Mouse (Mus musculus) midbrain, embryonic 15.5 days (tissue): ENCODE measurements at regions not wholly inside any gene's neighbourhood (a gene's known extent, or its start where the extent isn't known, plus 50 kb on each side); places are given as distances from the start of the nearest gene placed in this dataset.

Source experiments
- ATAC-seq: fragments of 200-750 bp; cut with Nextera tagmentation; replicated peaks from 2 replicates; pipeline ENCODE4 v1.8.0; 2017; ENCODE audit warnings: moderate TSS enrichment
- H3K27ac ChIP-seq: fragments of 300-500 bp; sonication (generic); 2 replicates; pipeline ENCODE4 v1.5.1; 2015; ENCODE audit warnings: mild to moderate bottlenecking, inconsistent platforms
- H3K27me3 ChIP-seq: fragments of 300-500 bp; sonication (generic); replicated peaks from 2 replicates; pipeline ENCODE4 v1.6.1; 2015; ENCODE audit warnings: inconsistent platforms
- H3K36me3 ChIP-seq: fragments of 300-500 bp; sonication (generic); replicated peaks from 2 replicates; pipeline ENCODE4 v1.6.1; 2015; ENCODE audit warnings: inconsistent platforms
- H3K4me1 ChIP-seq: fragments of 300-500 bp; sonication (generic); 2 replicates; pipeline ENCODE4 v1.6.1; 2015; ENCODE audit warnings: inconsistent platforms
- H3K4me2 ChIP-seq: fragments of 300-500 bp; sonication (generic); 2 replicates; pipeline ENCODE4 v1.6.1; 2015; ENCODE audit warnings: inconsistent platforms, mild to moderate bottlenecking, moderate library complexity
- H3K4me3 ChIP-seq: fragments of 300-500 bp; sonication (generic); 2 replicates; pipeline ENCODE4 v1.5.1; 2015; ENCODE audit warnings: mild to moderate bottlenecking, inconsistent platforms
- H3K9ac ChIP-seq: fragments of 300-500 bp; sonication (generic); 2 replicates; pipeline ENCODE4 v1.6.1; 2015; ENCODE audit warnings: mild to moderate bottlenecking, inconsistent platforms
- H3K9me3 ChIP-seq: fragments of 300-500 bp; sonication (generic); 2 replicates; pipeline ENCODE4 v1.6.1; 2016; ENCODE audit warnings: inconsistent platforms
- WGBS: fragments of 180-500 bp; shearing (Covaris S2); methylation state at CpG from one replicate; pipeline ENCODE4 v1.1.7; 2015; ENCODE audit warnings: mixed read lengths; 5-methylcytosine and 5-hydroxymethylcytosine counted together

DNA sequence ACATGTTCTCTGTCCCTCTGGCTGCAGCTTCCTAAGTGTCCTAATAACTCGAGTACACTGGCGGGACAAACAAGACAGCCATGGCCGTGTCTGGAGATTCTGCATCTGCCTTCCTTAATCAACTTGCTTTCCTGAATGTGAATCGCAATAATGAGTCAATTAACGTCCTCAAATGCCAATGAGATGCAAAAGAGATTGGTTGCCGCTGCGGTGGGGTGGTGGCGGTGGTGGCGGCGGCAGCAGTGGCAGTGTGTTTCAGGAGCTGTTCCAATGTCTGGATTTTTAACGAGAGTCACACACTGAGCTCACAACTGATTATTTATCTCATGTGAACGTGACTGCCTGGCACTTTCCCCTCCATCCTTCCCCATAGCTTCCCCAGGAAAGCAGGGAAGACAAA lies 197.6 kb upstream of the Gk2 start:
- no peak overlapping the region for H3K27ac ChIP-seq
- H3K27me3 ChIP-seq: no peaks in the 10 kb centered on the region
- H3K9me3 ChIP-seq: no peaks in the 10 kb centered on the region
- no peaks in the 10 kb centered on the region for H3K4me1 ChIP-seq
- H3K9ac ChIP-seq: no peak overlapping the region
- H3K4me3 ChIP-seq: no peak overlapping the region; the same call in 1 of the 2 replicates
- peak overlapping the region; percentile 29 for H3K4me2 ChIP-seq
- WGBS: 40% methylated on average over 12 of the region's 12 CpGs
- no peaks in the 10 kb centered on the region for H3K36me3 ChIP-seq
- ATAC-seq: no peak; the same call in 1 of the 2 replicates

DNA sequence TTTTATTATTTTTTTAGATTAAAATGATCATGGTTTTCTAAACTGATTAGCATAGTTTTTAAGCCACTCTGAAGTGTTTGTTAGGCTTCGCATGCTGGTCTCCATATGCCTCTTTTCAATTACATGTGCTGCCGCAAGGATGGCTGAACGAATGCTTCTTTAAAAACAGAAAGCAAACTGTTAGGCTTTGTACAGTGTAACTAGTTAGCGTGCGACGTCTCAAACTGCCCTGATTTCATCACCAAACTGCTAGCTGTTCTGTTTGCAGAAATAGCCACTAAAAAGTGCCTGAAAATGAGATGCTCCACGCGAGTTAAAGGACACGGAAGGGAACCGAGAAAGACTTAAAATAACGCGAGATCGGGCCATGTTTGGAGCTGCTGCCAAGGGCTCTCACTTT lies 185.4 kb upstream of the Gk2 start:
- Histone ChIP-seq H3K9me3 (no peaks in the 10 kb centered on the region), H3K27ac (no peak overlapping the region), H3K4me2 (no peak overlapping the region), H3K9ac (no peak overlapping the region), H3K4me1 (no peaks in the 10 kb centered on the region), H3K4me3 (no peak overlapping the region), H3K36me3 (no peaks in the 10 kb centered on the region), H3K27me3 (no peaks in the 10 kb centered on the region)
- 86% methylated on average over 13 of the region's 13 CpGs for WGBS
- ATAC-seq: no peak

DNA sequence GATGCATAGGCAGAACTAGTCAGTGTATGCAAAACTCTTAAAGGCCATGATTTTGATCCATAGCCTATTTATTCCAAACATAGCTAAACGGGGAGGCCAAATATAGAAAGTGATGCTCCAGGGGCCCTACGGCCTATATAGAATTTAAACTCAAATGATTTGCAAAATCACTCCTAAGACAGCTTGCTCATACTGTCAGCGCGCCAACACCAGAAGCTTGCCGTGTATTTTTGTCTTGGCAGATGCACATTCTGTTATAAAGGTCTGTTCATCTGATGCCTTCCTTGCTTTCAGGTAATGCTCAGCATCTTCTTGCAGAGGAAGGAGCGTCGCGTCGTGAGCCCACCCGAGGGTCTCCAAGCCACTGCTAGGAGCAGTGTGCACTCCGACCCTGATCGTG lies 184.8 kb upstream of the Gk2 start:
- Histone ChIP-seq H3K9me3 (no peaks in the 10 kb centered on the region), H3K4me1 (no peaks in the 10 kb centered on the region), H3K27me3 (no peaks in the 10 kb centered on the region), H3K4me3 (no peak overlapping the region), H3K4me2 (no peak overlapping the region), H3K9ac (no peak overlapping the region), H3K36me3 (no peaks in the 10 kb centered on the region), H3K27ac (no peak overlapping the region)
- 92% methylated on average over 12 of the region's 12 CpGs for WGBS
- no peak for ATAC-seq

DNA sequence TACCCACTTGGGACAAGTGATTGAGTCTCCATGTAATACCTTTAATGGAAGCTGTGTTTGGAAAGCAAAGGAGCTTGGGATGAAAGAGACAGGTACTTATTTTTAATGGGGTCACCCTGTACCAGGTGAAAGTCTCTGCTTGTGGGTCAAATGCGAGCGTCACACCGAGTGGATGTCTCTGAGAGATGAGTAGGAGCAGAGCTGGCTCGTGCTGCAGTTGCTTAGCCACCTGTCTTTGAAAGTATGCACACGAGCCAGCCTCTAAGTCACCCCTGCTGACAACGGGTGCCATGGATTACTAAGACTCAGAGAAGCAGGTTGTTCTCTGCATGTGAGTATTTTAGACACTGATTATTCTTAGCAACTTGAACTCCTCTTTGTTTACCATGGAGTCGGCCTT lies 179.5 kb upstream of the Gk2 start:
- Histone ChIP-seq H3K27ac (no peak overlapping the region), H3K9ac (no peak overlapping the region), H3K4me2 (no peak overlapping the region), H3K36me3 (no peaks in the 10 kb centered on the region), H3K4me3 (no peak overlapping the region), H3K4me1 (no peaks in the 10 kb centered on the region), H3K9me3 (no peaks in the 10 kb centered on the region), H3K27me3 (no peaks in the 10 kb centered on the region)
- 56% methylated on average over 7 of the region's 7 CpGs for WGBS
- ATAC-seq: no peak; the same call in 1 of the 2 replicates

DNA sequence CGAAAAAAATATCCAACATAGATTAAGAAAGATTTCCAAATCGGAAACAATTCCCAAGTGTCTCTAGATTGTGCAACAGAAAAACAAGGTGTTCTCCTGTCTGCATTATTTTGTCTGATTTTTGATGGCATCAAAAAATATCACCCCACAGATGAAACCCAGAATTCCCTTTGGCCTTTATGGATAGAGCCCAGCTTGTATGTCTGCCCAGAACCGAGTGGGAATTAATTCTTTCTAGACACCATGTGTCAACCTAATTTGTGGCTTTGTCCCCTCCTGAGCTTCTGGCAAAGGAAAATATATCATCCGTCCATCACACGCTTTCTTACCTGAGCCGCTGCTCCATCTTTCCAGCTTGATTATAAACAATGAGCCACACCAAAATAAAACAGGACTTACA lies 176.9 kb upstream of the Gk2 start:
- 81% methylated on average over 6 of the region's 6 CpGs for WGBS
- Histone ChIP-seq H3K9me3 (no peaks in the 10 kb centered on the region), H3K9ac (no peak overlapping the region)

DNA sequence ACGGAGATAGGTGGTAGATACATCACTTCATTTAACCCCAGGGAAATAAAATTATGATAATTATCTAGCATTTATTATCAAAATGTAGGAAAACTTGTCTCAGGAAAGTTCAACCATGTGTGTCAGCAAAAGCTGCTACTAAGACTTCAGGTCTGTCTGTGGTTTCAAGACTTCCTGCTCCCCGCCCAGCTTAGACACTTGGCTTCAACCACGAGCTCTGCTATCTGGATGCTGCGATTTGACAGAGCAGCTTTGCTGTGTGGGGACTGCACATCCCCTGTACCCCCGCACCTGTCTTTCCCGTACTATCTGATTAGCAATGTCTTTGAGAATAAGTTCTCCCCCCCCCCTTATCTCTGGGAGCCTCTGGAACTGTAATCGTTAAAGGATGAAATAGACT lies 176.0 kb upstream of the Gk2 start:
- WGBS: 87% methylated on average over 7 of the region's 7 CpGs
- Histone ChIP-seq H3K27me3 (no peaks in the 10 kb centered on the region), H3K4me2 (no peak overlapping the region), H3K36me3 (no peaks in the 10 kb centered on the region), H3K9me3 (no peaks in the 10 kb centered on the region), H3K4me1 (no peaks in the 10 kb centered on the region), H3K9ac (no peak overlapping the region), H3K27ac (no peak overlapping the region), H3K4me3 (no peak overlapping the region)
- no peak for ATAC-seq

More for the DNA sequence above, 176.9 kb upstream of the Gk2 start:
- Histone ChIP-seq H3K27ac (no peak overlapping the region), H3K4me1 (no peaks in the 10 kb centered on the region), H3K4me2 (no peak overlapping the region), H3K36me3 (no peaks in the 10 kb centered on the region), H3K4me3 (no peak overlapping the region), H3K27me3 (no peaks in the 10 kb centered on the region)
- no peak for ATAC-seq

DNA sequence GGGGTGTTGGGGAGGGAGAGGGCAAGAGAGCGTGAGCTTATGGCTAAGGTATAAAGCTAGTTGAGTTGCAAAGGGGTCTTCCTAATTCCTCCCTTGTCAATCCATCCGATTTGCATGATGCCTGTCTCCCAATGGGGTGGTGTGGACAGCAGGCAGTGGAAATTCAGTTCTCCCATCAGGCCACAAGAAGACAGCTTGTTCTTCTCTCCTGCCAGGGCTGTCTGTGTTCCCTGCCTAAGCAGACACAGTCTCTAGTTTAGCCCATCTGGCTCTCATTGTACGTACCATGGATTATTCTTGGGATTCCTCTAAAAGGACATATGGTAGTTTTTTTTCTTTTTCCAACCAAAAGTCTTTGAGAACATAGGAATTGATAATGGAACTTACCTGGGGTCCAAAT lies 168.4 kb upstream of the Gk2 start:
- WGBS: 88% methylated on average over 3 of the region's 3 CpGs
- H3K4me1 ChIP-seq: no peaks in the 10 kb centered on the region
- no peak for ATAC-seq
- H3K27me3 ChIP-seq: no peaks in the 10 kb centered on the region
- no peaks in the 10 kb centered on the region for H3K36me3 ChIP-seq
- no peak overlapping the region for H3K9ac ChIP-seq
- H3K4me2 ChIP-seq: no peak overlapping the region
- H3K4me3 ChIP-seq: no peak overlapping the region
- no peaks in the 10 kb centered on the region for H3K9me3 ChIP-seq
- no peak overlapping the region for H3K27ac ChIP-seq

DNA sequence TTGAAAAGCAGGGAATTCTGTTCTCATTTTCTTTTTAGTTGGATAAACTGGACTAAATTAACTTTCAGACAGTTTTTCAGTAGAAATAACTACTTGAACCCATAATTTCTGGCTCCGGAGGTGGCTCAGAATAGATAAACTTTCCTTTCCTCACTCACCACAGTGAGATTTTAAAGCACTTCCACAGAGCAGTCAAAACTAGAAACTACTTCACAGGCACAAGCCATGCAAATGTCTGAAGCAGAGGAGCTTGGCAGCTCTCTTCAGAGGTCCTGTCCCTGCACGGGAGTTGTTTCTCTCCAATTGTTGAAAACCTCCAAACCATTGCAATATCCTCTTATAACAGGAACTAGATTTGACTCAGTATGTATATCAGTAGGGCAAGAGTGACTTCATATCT lies 163.1 kb upstream of the Gk2 start:
- 91% methylated on average over 2 of the region's 2 CpGs for WGBS
- no peak overlapping the region for H3K4me3 ChIP-seq
- no peaks in the 10 kb centered on the region for H3K9me3 ChIP-seq
- no peak overlapping the region for H3K27ac ChIP-seq
- H3K4me1 ChIP-seq: no peaks in the 10 kb centered on the region
- H3K4me2 ChIP-seq: no peak overlapping the region
- H3K9ac ChIP-seq: no peak overlapping the region
- no peaks in the 10 kb centered on the region for H3K27me3 ChIP-seq
- H3K36me3 ChIP-seq: no peaks in the 10 kb centered on the region
- no peak for ATAC-seq

DNA sequence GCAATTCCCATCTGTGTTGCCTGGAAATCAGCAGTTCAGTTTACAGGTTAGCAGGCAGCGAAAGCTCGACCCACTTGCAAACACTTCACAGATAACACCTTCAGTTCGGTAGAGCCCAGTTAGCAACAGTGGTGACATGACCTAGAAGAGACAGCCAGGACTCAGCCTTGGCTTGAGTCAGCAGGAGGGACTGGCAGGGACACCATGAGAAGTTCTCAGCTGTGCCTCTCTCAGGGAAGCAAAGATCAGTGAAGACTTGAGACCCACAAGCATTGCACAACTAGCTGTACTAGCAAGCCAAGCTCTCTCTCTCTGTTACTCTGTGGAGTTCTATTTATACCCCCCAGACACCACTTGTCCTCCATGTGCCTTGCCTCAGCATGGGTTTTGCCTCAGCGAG lies 161.6 kb upstream of the Gk2 start:
- H3K9me3 ChIP-seq: no peaks in the 10 kb centered on the region
- no peak overlapping the region for H3K4me2 ChIP-seq
- no peaks in the 10 kb centered on the region for H3K36me3 ChIP-seq
- no peak for ATAC-seq
- no peak overlapping the region for H3K9ac ChIP-seq
- H3K4me3 ChIP-seq: no peak overlapping the region
- H3K4me1 ChIP-seq: no peaks in the 10 kb centered on the region
- no peaks in the 10 kb centered on the region for H3K27me3 ChIP-seq
- WGBS: 96% methylated on average over 4 of the region's 4 CpGs
- no peak overlapping the region for H3K27ac ChIP-seq

DNA sequence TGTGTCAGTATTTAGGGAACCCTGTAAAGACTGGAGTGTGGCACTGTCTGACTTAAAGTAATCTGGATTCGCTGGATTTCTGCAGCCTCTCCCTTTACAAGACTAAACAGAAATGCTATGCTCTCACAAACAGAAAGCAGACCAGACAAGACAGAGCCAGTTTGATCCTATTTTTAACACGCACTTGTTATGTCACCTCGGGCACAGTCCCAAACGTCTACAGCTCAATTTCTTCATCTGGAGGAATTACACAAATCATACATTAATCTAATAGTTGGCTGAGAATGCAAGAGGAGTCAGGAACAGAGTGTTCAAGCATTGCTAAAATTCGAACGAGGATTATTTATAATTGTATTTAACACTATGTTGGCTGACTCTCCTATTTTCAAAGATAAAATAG lies 145.4 kb upstream of the Gk2 start:
- no peaks in the 10 kb centered on the region for H3K4me1 ChIP-seq
- no peak overlapping the region for H3K4me2 ChIP-seq
- ATAC-seq: no peak
- 81% methylated on average over 6 of the region's 6 CpGs for WGBS
- H3K9me3 ChIP-seq: no peaks in the 10 kb centered on the region
- H3K27me3 ChIP-seq: no peaks in the 10 kb centered on the region
- no peaks in the 10 kb centered on the region for H3K36me3 ChIP-seq
- no peak overlapping the region for H3K9ac ChIP-seq
- no peak overlapping the region for H3K27ac ChIP-seq
- H3K4me3 ChIP-seq: no peak overlapping the region

DNA sequence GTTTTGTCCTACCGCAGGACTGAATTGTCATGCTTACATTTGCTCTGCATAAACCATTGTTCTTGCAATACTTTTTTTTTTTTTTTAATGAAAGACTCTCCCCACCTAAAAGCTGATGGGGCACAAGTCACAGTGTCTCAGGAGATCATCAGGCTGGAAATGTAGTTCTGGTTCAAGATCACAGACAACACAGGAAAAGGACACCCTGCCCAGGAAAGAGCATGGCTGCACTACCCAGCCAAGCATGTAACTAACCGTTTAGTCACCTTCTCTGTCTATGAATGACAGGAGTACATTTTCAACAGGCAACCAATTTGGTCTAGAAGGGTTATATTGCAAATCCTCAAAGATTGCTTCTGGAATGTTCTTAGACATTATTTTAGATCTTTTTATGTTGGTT lies 144.6 kb upstream of the Gk2 start:
- Histone ChIP-seq H3K9ac (no peak overlapping the region), H3K4me3 (no peak overlapping the region), H3K27ac (no peak overlapping the region), H3K4me1 (no peaks in the 10 kb centered on the region), H3K36me3 (no peaks in the 10 kb centered on the region), H3K9me3 (no peaks in the 10 kb centered on the region), H3K27me3 (no peaks in the 10 kb centered on the region), H3K4me2 (no peak overlapping the region)
- no peak for ATAC-seq
- WGBS: 61% methylated on average over 2 of the region's 2 CpGs

DNA sequence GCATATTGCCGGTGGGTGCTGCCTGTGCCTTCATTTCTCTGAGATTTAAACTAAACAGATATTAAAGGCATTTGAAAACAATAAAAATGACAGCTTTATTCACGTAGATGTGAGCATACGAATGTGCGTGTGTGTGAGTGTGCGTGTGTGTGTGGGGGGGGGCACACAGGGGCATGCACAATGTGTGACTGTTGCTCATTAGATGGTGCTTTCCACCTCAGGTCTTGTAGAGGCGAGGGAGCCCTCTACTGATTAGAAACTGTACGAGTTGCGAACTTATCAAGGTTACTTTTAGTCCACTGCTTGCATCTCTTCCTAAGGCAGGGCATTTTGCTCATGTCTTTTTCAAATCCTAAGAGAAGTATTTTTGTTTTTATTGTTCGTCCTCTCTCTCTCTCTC lies 141.9 kb upstream of the Gk2 start:
- Histone ChIP-seq H3K9ac (no peak overlapping the region), H3K9me3 (no peaks in the 10 kb centered on the region), H3K4me2 (no peak overlapping the region), H3K27me3 (no peaks in the 10 kb centered on the region), H3K4me1 (no peaks in the 10 kb centered on the region), H3K27ac (no peak overlapping the region), H3K4me3 (no peak overlapping the region), H3K36me3 (no peaks in the 10 kb centered on the region)
- 82% methylated on average over 9 of the region's 9 CpGs for WGBS
- ATAC-seq: no peak

DNA sequence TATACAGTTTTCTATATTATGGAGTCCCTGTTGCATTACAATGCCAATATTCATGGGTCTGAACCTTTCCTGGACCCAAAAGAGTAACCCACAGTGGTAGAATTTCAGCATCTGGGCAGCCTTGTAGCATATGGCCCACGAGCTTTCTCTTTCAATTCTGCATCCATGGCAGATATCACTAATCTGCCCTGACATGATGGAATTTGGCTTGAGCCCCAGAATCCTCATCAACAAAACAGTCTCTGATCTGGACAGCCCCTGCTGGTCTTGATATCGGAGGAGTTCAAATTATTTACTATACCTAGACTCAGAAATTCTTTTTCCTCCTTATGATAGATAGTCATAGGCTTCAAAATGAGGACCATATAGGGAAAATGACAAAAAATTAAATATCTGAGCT lies 139.1 kb upstream of the Gk2 start:
- 73% methylated on average over 2 of the region's 2 CpGs for WGBS
- H3K27me3 ChIP-seq: no peaks in the 10 kb centered on the region
- no peak for ATAC-seq

DNA sequence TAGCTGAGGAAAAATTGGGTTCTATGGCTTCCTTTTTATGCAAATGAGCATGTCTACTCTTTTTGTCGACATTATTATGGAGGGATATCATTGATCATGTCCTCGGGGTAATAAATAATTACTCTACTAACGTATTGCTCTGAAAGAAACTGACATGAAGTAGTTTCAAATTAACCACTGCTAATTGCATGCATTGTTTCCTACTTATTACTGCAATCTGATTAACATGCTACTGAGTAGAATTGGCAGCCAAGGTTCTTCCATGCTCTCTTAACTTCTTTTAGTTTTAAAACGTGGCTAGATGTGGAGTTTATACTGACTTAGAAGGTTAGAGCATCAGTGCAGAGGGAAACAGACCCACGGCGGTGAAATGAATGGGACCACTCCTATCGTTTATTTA lies 137.3 kb upstream of the Gk2 start:
- no peak for ATAC-seq
- no peaks in the 10 kb centered on the region for H3K27me3 ChIP-seq
- no peaks in the 10 kb centered on the region for H3K36me3 ChIP-seq
- no peak overlapping the region for H3K27ac ChIP-seq
- no peaks in the 10 kb centered on the region for H3K9me3 ChIP-seq
- H3K9ac ChIP-seq: no peak overlapping the region
- no peak overlapping the region for H3K4me2 ChIP-seq
- no peak overlapping the region for H3K4me3 ChIP-seq
- no peaks in the 10 kb centered on the region for H3K4me1 ChIP-seq
- WGBS: 60% methylated on average over 7 of the region's 7 CpGs

More for the DNA sequence above, 139.1 kb upstream of the Gk2 start:
- Histone ChIP-seq H3K27ac (no peak overlapping the region), H3K9me3 (no peaks in the 10 kb centered on the region), H3K4me2 (no peak overlapping the region), H3K4me3 (no peak overlapping the region), H3K4me1 (no peaks in the 10 kb centered on the region), H3K36me3 (no peaks in the 10 kb centered on the region), H3K9ac (no peak overlapping the region)
